Mouse (Mus musculus): ENCODE measurements around the gene Hspa2. TPM values are rescaled to one million over a fixed set of nuclear protein-coding genes. Genes with fewer than 3 reads are reported as not detected.

Hspa2 gene
- total and polyA plus RNA-seq, 3 experiments, result 3.4 to 5.3 (median 3.8) TPM

- Histone ChIP-seq H3K4me1 (ENCODE audit: control insufficient read depth in 1 of 2, insufficient read depth in 2 of 2) (peaks cover 6 to 12% of the 10 kb centered on the region in 2 experiments), H3K4me2 (ENCODE audit: insufficient read depth, low read depth, poor library complexity, severe bottlenecking) (no peak within 1 kb of the TSS), H3K4me3 (replicated peaks in 1 of 3; ENCODE audit: low read depth in 2 of 3, low read length in 2 of 3, poor library complexity in 1 of 3) (no peak within 1 kb of the TSS), H3K79me2 (replicated peaks; ENCODE audit: control insufficient read depth, extremely low read depth, insufficient read depth, poor library complexity, severe bottlenecking) (no peaks in the 10 kb centered on the region), H3K9ac (ENCODE audit: insufficient read depth, low read depth) (no peak within 1 kb of the TSS), H3K27ac (ENCODE audit: insufficient read depth, low read depth) (no peak within 1 kb of the TSS), H3K9me3 (replicated peaks; ENCODE audit: low read length) (peaks cover 11% of the 10 kb centered on the region), H3K27me3 (replicated peaks) (no peaks in the 10 kb centered on the region), H3K36me3 (replicated peaks in 1 of 2; ENCODE audit: control insufficient read depth in 1 of 2, insufficient read depth in 1 of 2, low read length in 1 of 2) (no peaks in the 10 kb centered on the region)
- no peak for TF ChIP-seq MAZ (IDR thresholded peaks at IDR 0.05; ENCODE audit: low read depth, low read length)
- no peak for TF ChIP-seq USF1 (IDR thresholded peaks at IDR 0.05; ENCODE audit: low read depth, low read length)
- no peak for TF ChIP-seq NRF1 (IDR thresholded peaks at IDR 0.05; ENCODE audit: low read depth, low read length)
- TF ChIP-seq MYC (IDR thresholded peaks at IDR 0.05; ENCODE audit: low read depth, low read length), result no peak
- no peak for TF ChIP-seq PAX5 (IDR thresholded peaks at IDR 0.05; ENCODE audit: low read length)
- no peak for TF ChIP-seq NELFE (IDR thresholded peaks at IDR 0.05; ENCODE audit: low read depth, low read length)
- no peak for TF ChIP-seq JUND (conservative IDR thresholded peaks at IDR 0.05; ENCODE audit: low read depth, low read length)
- no peak for TF ChIP-seq EP300 (IDR thresholded peaks at IDR 0.05; ENCODE audit: low read length)
- TF ChIP-seq USF2 (conservative IDR thresholded peaks at IDR 0.05; ENCODE audit: low read depth, low read length), result no peak
- no peak for TF ChIP-seq BHLHE40 (IDR thresholded peaks at IDR 0.05; ENCODE audit: low read depth, low read length)
- no peak for TF ChIP-seq RCOR1 (conservative IDR thresholded peaks at IDR 0.05; ENCODE audit: low read depth, low read length)
- no peak for TF ChIP-seq KAT2A (IDR thresholded peaks at IDR 0.05; ENCODE audit: insufficient replicate concordance, low read length)
- in situ Hi-C loops (cut with MboI; ENCODE audit: low pct_ligation_motif_present, low pct_unique_long_range_greater_than_20kb, low sequenced_read_pairs), result no loop called here
- dilution Hi-C loops (cut with MboI; ENCODE audit: extremely low pct_ligation_motif_present, extremely low pct_unique_long_range_greater_than_20kb, low sequenced_read_pairs), result no loop called here
- no peak for DNase-seq (ENCODE audit: extremely low read depth)
Measured at GRCm38 (mm10) chr12:76417433-76417854, 13.5 kb downstream of the Hspa2 start, which contains the start of gene Ppp1r36. Gene Ppp1r36 (plus strand): TSS chr12:76417538.

- H3K4me3 ChIP-seq (replicated peaks in 1 of 3; ENCODE audit: low read depth in 2 of 3, low read length in 2 of 3, poor library complexity in 1 of 3), result no peak overlapping the region
- no peaks in the 10 kb centered on the region for H3K36me3 ChIP-seq (replicated peaks in 1 of 2; ENCODE audit: control insufficient read depth in 1 of 2, insufficient read depth in 1 of 2, low read length in 1 of 2)
- H3K9me3 ChIP-seq (replicated peaks; ENCODE audit: low read length), result peaks cover 11% of the 10 kb centered on the region
- no peak for DNase-seq (ENCODE audit: extremely low read depth)
- H3K9ac ChIP-seq (ENCODE audit: insufficient read depth, low read depth), result no peak overlapping the region
- H3K4me1 ChIP-seq (ENCODE audit: control insufficient read depth in 1 of 2, insufficient read depth in 2 of 2), result peaks cover 6 to 12% of the 10 kb centered on the region in 2 experiments
- in situ Hi-C loops (cut with MboI; ENCODE audit: low pct_ligation_motif_present, low pct_unique_long_range_greater_than_20kb, low sequenced_read_pairs), result no loop called here
- TF ChIP-seq MAFK (IDR thresholded peaks at IDR 0.05; ENCODE audit: insufficient replicate concordance, low read length) (no peak), USF2 (conservative IDR thresholded peaks at IDR 0.05; ENCODE audit: low read depth, low read length) (no peak), RAD21 (IDR thresholded peaks at IDR 0.05; ENCODE audit: low read depth, low read length) (peak; percentile 2)
- H3K4me2 ChIP-seq (ENCODE audit: insufficient read depth, low read depth, poor library complexity, severe bottlenecking), result no peak overlapping the region
- dilution Hi-C loops (cut with MboI; ENCODE audit: extremely low pct_ligation_motif_present, extremely low pct_unique_long_range_greater_than_20kb, low sequenced_read_pairs), result no loop called here
- no peak overlapping the region for H3K27ac ChIP-seq (ENCODE audit: insufficient read depth, low read depth)
- no peaks in the 10 kb centered on the region for H3K79me2 ChIP-seq (replicated peaks; ENCODE audit: control insufficient read depth, extremely low read depth, insufficient read depth, poor library complexity, severe bottlenecking)
- no peaks in the 10 kb centered on the region for H3K27me3 ChIP-seq (replicated peaks)
Measured at GRCm38 (mm10) chr12:76418346-76418745, 14.4 kb downstream of the Hspa2 start.

GRCm38 (mm10) chr12:76425256-76425655 lies 21.3 kb downstream of the Hspa2 start:
- no peak overlapping the region for H3K4me2 ChIP-seq (ENCODE audit: insufficient read depth, low read depth, poor library complexity, severe bottlenecking)
- no peaks in the 10 kb centered on the region for H3K79me2 ChIP-seq (replicated peaks; ENCODE audit: control insufficient read depth, extremely low read depth, insufficient read depth, poor library complexity, severe bottlenecking)
- no peaks in the 10 kb centered on the region for H3K27me3 ChIP-seq (replicated peaks)
- H3K27ac ChIP-seq (ENCODE audit: insufficient read depth, low read depth), result no peak overlapping the region
- H3K4me3 ChIP-seq (replicated peaks in 1 of 3; ENCODE audit: low read depth in 2 of 3, low read length in 2 of 3, poor library complexity in 1 of 3), result no peak overlapping the region
- peaks cover 0 to 7% of the 10 kb centered on the region in 2 experiments; a peak in 1 of 4 replicates for H3K4me1 ChIP-seq (ENCODE audit: control insufficient read depth in 1 of 2, insufficient read depth in 2 of 2)
- TF ChIP-seq JUND (conservative IDR thresholded peaks at IDR 0.05; ENCODE audit: low read depth, low read length), result no peak
- no peak for TF ChIP-seq CHD1 (IDR thresholded peaks at IDR 0.05; ENCODE audit: low read depth, low read length)
- no peak for TF ChIP-seq CTCF (conservative IDR thresholded peaks at IDR 0.05 in 1 of 2, IDR thresholded peaks at IDR 0.05 in 1 of 2; ENCODE audit: low read depth in 2 of 2, low read length in 2 of 2)
- no peak for TF ChIP-seq NRF1 (IDR thresholded peaks at IDR 0.05; ENCODE audit: low read depth, low read length)
- TF ChIP-seq ZMIZ1 (IDR thresholded peaks at IDR 0.05; ENCODE audit: low read depth, low read length), result no peak
- TF ChIP-seq RAD21 (IDR thresholded peaks at IDR 0.05; ENCODE audit: low read depth, low read length), result no peak
- no peak for TF ChIP-seq HCFC1 (IDR thresholded peaks at IDR 0.05; ENCODE audit: low read depth, low read length)
- no peak for TF ChIP-seq ELF1 (IDR thresholded peaks at IDR 0.05; ENCODE audit: low read depth, low read length)
- no peak for TF ChIP-seq NELFE (IDR thresholded peaks at IDR 0.05; ENCODE audit: low read depth, low read length)
- TF ChIP-seq RCOR1 (conservative IDR thresholded peaks at IDR 0.05; ENCODE audit: low read depth, low read length), result no peak
- TF ChIP-seq TCF12 (IDR thresholded peaks at IDR 0.05; ENCODE audit: low read depth, low read length), result no peak
- TF ChIP-seq MAX (IDR thresholded peaks at IDR 0.05; ENCODE audit: low read length), result no peak
- TF ChIP-seq ZC3H11A (IDR thresholded peaks at IDR 0.05; ENCODE audit: low read depth, low read length), result no peak
- no peak for TF ChIP-seq SMC3 (IDR thresholded peaks at IDR 0.05; ENCODE audit: low read depth, low read length)
- TF ChIP-seq MEF2A (IDR thresholded peaks at IDR 0.05; ENCODE audit: borderline replicate concordance, low read depth, low read length), result no peak
- no peak for TF ChIP-seq ZKSCAN1 (IDR thresholded peaks at IDR 0.05; ENCODE audit: borderline replicate concordance, low read depth, low read length)
- no peak overlapping the region for H3K9ac ChIP-seq (ENCODE audit: insufficient read depth, low read depth)
- no peak for DNase-seq (ENCODE audit: extremely low read depth)
- H3K9me3 ChIP-seq (replicated peaks; ENCODE audit: low read length), result peaks cover 2% of the 10 kb centered on the region
- in situ Hi-C loops (cut with MboI; ENCODE audit: low pct_ligation_motif_present, low pct_unique_long_range_greater_than_20kb, low sequenced_read_pairs) (no loop called here), dilution Hi-C loops (cut with MboI; ENCODE audit: extremely low pct_ligation_motif_present, extremely low pct_unique_long_range_greater_than_20kb, low sequenced_read_pairs) (no loop called here)
- H3K36me3 ChIP-seq (replicated peaks in 1 of 2; ENCODE audit: control insufficient read depth in 1 of 2, insufficient read depth in 1 of 2, low read length in 1 of 2), result no peaks in the 10 kb centered on the region

Measured in CH12.LX (cell line).